Mouse (Mus musculus): Measurements from ENCODE around the gene Rptor. TPM values are rescaled to one million over a fixed set of nuclear protein-coding genes. Genes with fewer than 3 reads are reported as not detected.
"Not testable (repeated sequence)": the region's sequence is repeated elsewhere in the genome, so short reads cannot be mapped to it uniquely, and the experiment has no call there.

Gene Rptor
- total and polyA plus RNA-seq, 3 experiments = 33.9 to 34.9 TPM; not detected in 1

GRCm38 (mm10) chr11:119661479-119661878 is 58.8 kb downstream of the Rptor start:
- not testable (repeated sequence) for H3K27me3 ChIP-seq (ENCODE audit: control insufficient read depth in 1 of 2, insufficient read depth in 2 of 2, low read length in 2 of 2); H3K9me3 ChIP-seq (replicated peaks; ENCODE audit: insufficient read depth, low read length); H3K4me3 ChIP-seq (ENCODE audit: control insufficient read depth in 1 of 2, insufficient read depth in 1 of 2, low read depth in 2 of 2, low read length in 2 of 2)
- TF ChIP-seq ZNF384 (IDR thresholded peaks at IDR 0.05; ENCODE audit: low read depth, low read length) (peak; percentile 85), EP300 (IDR thresholded peaks at IDR 0.05; ENCODE audit: low read depth in 1 of 2, low read length in 2 of 2) (0 out of 4 replicates have a peak, but pooled peaks of 1 of the 2 experiments have one; percentile 19), RCOR1 (IDR thresholded peaks at IDR 0.05; ENCODE audit: low read depth, low read length) (0 out of 2 replicates have a peak, but pooled peaks have one; percentile 37), MAFK (IDR thresholded peaks at IDR 0.05; ENCODE audit: borderline replicate concordance, low read depth, low read length) (peak; percentile 83), MXI1 (IDR thresholded peaks at IDR 0.05; ENCODE audit: low read depth, low read length) (peak; percentile 87), GABPA (IDR thresholded peaks at IDR 0.05; ENCODE audit: low read depth, low read length) (peak; percentile 85; the same call in 1 of the 2 replicates), MYC (IDR thresholded peaks at IDR 0.05; ENCODE audit: low read depth, low read length) (peak; percentile 82), MAX (IDR thresholded peaks at IDR 0.05; ENCODE audit: low read length) (peak; percentile 64), SIN3A (IDR thresholded peaks at IDR 0.05; ENCODE audit: low read length) (peak; percentile 52; the same call in 1 of the 2 replicates), ETS1 (IDR thresholded peaks at IDR 0.05; ENCODE audit: low read depth, low read length) (peak; percentile 73), TBP (IDR thresholded peaks at IDR 0.05; ENCODE audit: low read depth, low read length) (0 out of 2 replicates have a peak, but pooled peaks have one; percentile 34)
- Histone ChIP-seq H3K4me1 (ENCODE audit: control insufficient read depth in 1 of 2, insufficient read depth in 2 of 2, low read length in 2 of 2) (peaks cover 42 to 53% of the 10 kb centered on the region in 2 experiments), H3K9ac (ENCODE audit: control insufficient read depth, low read depth, low read length, poor library complexity, severe bottlenecking) (0 out of 2 replicates have a peak overlapping the region, but pooled peaks have one; percentile 9), H3K79me2 (ENCODE audit: control insufficient read depth, insufficient read depth, low read length, poor library complexity) (peaks cover 49% of the 10 kb centered on the region), H3K27ac (ENCODE audit: control insufficient read depth, low read depth, low read length) (peak overlapping the region; percentile 34; the same call in 1 of the 2 replicates), H3K36me3 (ENCODE audit: control insufficient read depth in 1 of 2, insufficient read depth in 2 of 2, low read length in 2 of 2) (peaks cover 3 to 46% of the 10 kb centered on the region in 2 experiments)
- DNase-seq (ENCODE audit: low read depth, low spot score) = peak; percentile 93

GRCm38 (mm10) chr11:119663876-119664275 is 61.2 kb downstream of the Rptor start:
- H3K36me3 ChIP-seq (ENCODE audit: control insufficient read depth in 1 of 2, insufficient read depth in 2 of 2, low read length in 2 of 2) = peaks cover 2 to 29% of the 10 kb centered on the region in 2 experiments
- no peak for DNase-seq (ENCODE audit: low read depth, low spot score)
- H3K9me3 ChIP-seq (replicated peaks; ENCODE audit: insufficient read depth, low read length) = no peaks in the 10 kb centered on the region
- no peak overlapping the region for H3K27ac ChIP-seq (ENCODE audit: control insufficient read depth, low read depth, low read length)
- H3K9ac ChIP-seq (ENCODE audit: control insufficient read depth, low read depth, low read length, poor library complexity, severe bottlenecking) = no peak overlapping the region
- H3K4me1 ChIP-seq (ENCODE audit: control insufficient read depth in 1 of 2, insufficient read depth in 2 of 2, low read length in 2 of 2) = peaks cover 21 to 34% of the 10 kb centered on the region in 2 experiments
- H3K79me2 ChIP-seq (ENCODE audit: control insufficient read depth, insufficient read depth, low read length, poor library complexity) = peaks cover 50% of the 10 kb centered on the region
- no peaks in the 10 kb centered on the region for H3K27me3 ChIP-seq (ENCODE audit: control insufficient read depth in 1 of 2, insufficient read depth in 2 of 2, low read length in 2 of 2)
- TF ChIP-seq TAL1 (IDR thresholded peaks at IDR 0.05; ENCODE audit: low read length) = no peak
- TF ChIP-seq E2F4 (IDR thresholded peaks at IDR 0.05; ENCODE audit: borderline replicate concordance, low read depth, low read length) = no peak
- no peak for TF ChIP-seq KAT2A (conservative IDR thresholded peaks at IDR 0.05; ENCODE audit: low read depth, low read length)
- TF ChIP-seq USF2 (IDR thresholded peaks at IDR 0.05; ENCODE audit: borderline replicate concordance in 1 of 2, insufficient read depth in 1 of 2, low read depth in 1 of 2, low read length in 2 of 2) = no peak
- no peak for TF ChIP-seq ZNF384 (IDR thresholded peaks at IDR 0.05; ENCODE audit: low read depth, low read length)
- no peak for TF ChIP-seq ZC3H11A (IDR thresholded peaks at IDR 0.05; ENCODE audit: low read depth, low read length)
- no peak overlapping the region for H3K4me3 ChIP-seq (ENCODE audit: control insufficient read depth in 1 of 2, insufficient read depth in 1 of 2, low read depth in 2 of 2, low read length in 2 of 2)

Data from MEL (cell line).